Mouse (Mus musculus): ENCODE data around the gene Ccdc71l. TPM values are rescaled to one million over a fixed set of nuclear protein-coding genes. Genes with fewer than 3 reads are reported as not detected.

Gene Ccdc71l
- 34.9 and 35.8 TPM in 2 replicates for total RNA-seq (2017)

- peak; percentile 81 for ATAC-seq (ENCODE audit: extremely low read depth, insufficient number of reproducible peaks, low FRiP score, poor library complexity, severe bottlenecking)
These were observed at the start of gene Ccdc71l for GRCm38 (mm10) chr12:32378528-32379295. TSS of gene Ccdc71l (plus strand) at chr12:32378704.

DNA sequence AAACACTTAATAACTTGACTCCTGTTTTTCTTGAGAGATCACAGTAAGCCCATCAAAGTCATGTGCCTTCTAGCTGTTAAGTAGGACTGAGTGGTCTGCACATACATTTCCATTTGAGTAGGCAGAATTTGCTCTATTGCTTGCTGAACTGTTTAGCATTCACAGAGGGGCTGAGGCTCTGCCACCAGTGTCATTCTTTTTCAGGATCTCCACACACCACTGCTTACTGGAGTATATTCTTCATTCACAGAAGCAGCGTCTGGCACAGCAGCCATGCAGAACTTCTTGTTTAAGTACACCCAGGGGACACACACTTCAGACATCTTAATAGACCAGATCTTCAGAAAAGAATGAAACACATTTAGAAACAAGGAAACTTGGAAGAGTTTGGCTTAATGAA lies 39.4 kb upstream of the Ccdc71l start:
- ATAC-seq (ENCODE audit: extremely low read depth, insufficient number of reproducible peaks, low FRiP score, poor library complexity, severe bottlenecking): no peak

DNA sequence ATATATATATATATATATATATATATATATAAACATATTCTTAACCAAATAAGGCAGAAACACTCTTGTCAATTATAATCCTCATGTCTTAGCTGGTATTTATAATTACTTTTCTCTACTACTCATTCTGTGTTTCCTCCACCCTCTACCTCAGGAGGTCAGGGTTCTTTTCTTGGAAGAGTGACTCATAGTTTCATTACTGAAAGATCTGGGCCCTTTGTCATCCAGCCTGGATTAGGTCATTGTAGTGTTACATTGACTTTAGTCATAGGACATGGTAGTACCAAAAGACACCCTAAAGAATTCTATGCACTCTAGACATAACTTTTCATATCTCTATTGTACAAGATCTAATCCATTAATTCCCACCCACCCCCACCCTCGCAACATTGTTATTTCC lies 35.0 kb upstream of the Ccdc71l start:
- ATAC-seq (ENCODE audit: extremely low read depth, insufficient number of reproducible peaks, low FRiP score, poor library complexity, severe bottlenecking): no peak

DNA sequence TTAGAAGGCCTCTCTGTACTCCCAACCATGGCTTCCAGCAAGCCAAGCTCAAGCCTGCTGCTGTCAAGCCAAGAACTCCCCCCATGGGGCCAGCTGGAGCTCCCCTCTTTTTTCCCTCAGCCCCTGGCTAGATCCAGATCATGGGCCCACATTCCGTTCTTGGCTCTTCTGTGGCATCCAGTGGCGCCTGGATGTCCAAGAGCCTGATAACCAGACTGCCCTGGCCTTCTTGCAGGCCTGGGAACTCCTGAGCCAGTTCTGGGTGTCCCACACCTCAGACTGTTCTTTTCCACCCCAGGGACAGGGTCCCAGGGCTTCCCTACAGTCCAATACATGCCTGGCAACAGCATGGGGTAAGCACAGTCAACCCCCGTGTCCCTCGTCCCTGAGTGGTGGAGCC lies 32.4 kb upstream of the Ccdc71l start:
- ATAC-seq (ENCODE audit: extremely low read depth, insufficient number of reproducible peaks, low FRiP score, poor library complexity, severe bottlenecking): no peak

DNA sequence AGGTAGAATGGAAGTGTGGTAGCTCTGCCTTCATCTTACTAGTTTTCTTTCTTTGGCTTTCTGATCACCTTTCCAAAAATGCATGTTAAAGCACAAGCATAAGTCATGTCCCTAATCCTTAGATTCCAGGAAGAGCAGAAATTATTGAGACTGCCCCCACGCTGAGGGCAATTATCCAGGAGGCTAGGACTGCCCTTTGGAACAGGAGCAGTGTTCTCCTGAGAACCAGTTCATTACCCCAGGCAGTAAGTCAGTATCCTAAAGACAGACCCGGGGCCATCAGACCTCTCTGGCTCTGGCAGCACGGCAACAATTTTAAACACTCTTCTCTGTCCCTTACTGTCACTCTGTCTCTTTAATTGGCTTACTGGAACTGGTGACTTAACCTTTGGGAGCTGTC lies 30.0 kb upstream of the Ccdc71l start:
- ATAC-seq (ENCODE audit: extremely low read depth, insufficient number of reproducible peaks, low FRiP score, poor library complexity, severe bottlenecking): no peak

- ATAC-seq (ENCODE audit: extremely low read depth, insufficient number of reproducible peaks, low FRiP score, poor library complexity, severe bottlenecking): no peak
These were observed 26.6 kb upstream of the Ccdc71l start for GRCm38 (mm10) chr12:32351874-32352273.

GRCm38 (mm10) chr12:32379296-32379725 lies 807 bp downstream of the Ccdc71l start:
- ATAC-seq (ENCODE audit: extremely low read depth, insufficient number of reproducible peaks, low FRiP score, poor library complexity, severe bottlenecking): peak; percentile 62

DNA sequence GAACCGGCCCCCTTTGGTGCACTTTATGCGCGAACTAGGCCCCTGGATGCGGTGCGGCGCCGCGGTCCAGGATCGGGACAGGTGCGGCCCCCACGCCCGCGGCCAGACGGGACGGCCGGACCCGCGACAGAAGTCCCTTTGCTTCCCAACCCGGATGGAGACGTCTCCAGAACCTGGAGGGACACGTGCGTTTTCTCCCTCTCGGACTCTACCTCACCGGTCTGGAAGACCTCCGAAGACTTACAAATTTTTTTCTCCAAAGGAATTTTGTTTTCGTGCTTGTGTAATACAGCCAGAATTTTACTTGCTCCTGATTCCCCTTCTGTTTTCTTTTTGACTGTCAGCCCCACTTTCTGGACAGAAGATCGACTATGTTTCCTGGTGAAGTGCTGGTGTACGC lies 1.2 kb downstream of the Ccdc71l start:
- ATAC-seq (ENCODE audit: extremely low read depth, insufficient number of reproducible peaks, low FRiP score, poor library complexity, severe bottlenecking): no peak

GRCm38 (mm10) chr12:32380457-32380856 lies 2.0 kb downstream of the Ccdc71l start:
- no peak for ATAC-seq (ENCODE audit: extremely low read depth, insufficient number of reproducible peaks, low FRiP score, poor library complexity, severe bottlenecking)

- no peak for ATAC-seq (ENCODE audit: extremely low read depth, insufficient number of reproducible peaks, low FRiP score, poor library complexity, severe bottlenecking)
These were observed 2.5 kb downstream of the Ccdc71l start for GRCm38 (mm10) chr12:32381011-32381410.

DNA sequence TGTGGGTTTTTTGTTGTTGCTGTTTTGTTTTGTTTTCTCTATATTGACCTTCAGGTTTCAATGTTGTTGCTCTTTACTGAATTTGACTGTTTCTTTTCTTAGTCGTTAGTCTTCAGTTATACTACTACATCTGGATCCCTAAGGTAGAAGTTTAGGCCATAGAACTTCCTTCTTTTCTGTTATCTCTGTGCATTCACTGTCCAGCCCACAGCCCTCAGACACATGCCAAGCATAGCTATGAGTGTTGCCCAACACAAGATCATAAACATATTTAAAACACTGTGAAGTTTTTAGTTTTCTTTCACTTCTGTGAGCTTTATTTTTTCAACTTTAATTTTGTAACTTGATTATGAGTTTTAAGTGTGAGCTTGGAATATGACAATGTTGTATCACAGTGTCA lies 41.0 kb downstream of the Ccdc71l start:
- no peak for ATAC-seq (ENCODE audit: extremely low read depth, insufficient number of reproducible peaks, low FRiP score, poor library complexity, severe bottlenecking)

DNA sequence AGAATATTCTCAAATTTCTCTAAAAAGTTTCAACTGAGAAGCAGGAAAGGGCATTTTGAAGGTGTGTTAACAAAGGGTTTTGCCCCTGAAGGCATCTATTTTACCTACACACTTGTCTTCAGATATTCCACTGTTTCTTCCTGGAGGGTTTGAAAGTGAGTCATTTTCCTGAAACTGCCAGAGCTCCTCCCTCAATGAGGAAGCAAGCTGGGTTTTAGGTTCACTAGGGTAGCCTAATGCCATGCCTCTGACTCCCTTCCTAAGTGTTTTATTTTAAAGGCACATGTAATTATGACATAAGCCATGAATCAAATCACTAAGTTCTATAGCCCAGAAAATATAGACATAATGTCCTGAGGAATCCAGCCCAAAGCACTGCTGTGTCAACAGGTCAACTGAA lies 49.3 kb downstream of the Ccdc71l start:
- no peak for ATAC-seq (ENCODE audit: extremely low read depth, insufficient number of reproducible peaks, low FRiP score, poor library complexity, severe bottlenecking)

DNA sequence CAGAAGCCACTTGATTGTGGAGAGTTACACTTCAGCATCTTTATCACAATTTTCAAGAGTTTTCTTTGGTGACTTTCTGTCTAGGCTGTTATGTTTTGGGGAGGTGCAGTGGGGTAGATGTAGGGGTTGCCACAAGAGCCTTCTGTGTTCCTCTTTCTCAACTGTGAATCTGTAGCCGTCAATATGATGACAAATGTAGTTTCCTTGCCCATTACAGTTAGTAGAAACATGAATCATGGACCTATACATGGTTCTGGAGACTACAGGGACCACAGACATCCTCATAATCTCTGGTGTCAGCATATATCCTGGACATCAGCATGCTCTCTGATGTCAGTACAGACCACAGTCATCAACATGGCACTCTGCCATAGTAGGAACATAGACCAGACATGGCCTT lies 52.5 kb downstream of the Ccdc71l start:
- no peak for ATAC-seq (ENCODE audit: extremely low read depth, insufficient number of reproducible peaks, low FRiP score, poor library complexity, severe bottlenecking)

Other genes starting within 250 kb of the Ccdc71l start
- 60.9 and 68.0 TPM in 2 replicates for gene Pik3cg, start 170.0 kb upstream of the Ccdc71l start, total RNA-seq (2017)

Measured in neutrophil, adult 5-6 weeks (primary cell).